ENCODE assay signal across 8 mouse cellular contexts in genomic region chr16:44254698-44255097, GRCm38 (mm10).
DNase-seq lines count a peak whose midpoint lies in the region; ATAC-seq and TF ChIP-seq lines count a peak whose summit lies in the region.

No protein-coding gene starts in this region.

- peak overlapping the region; percentile 53; the same call in 1 of the 2 replicates for H3K27ac ChIP-seq in lung, embryonic 15.5 days
- H3K27ac ChIP-seq in heart, postnatal 0 days (ENCODE audit: low read depth) = peak overlapping the region; percentile 58

- H3K4me3 ChIP-seq in lung, embryonic 15.5 days = no peak overlapping the region
- no peak overlapping the region for H3K4me3 ChIP-seq in heart, postnatal 0 days (ENCODE audit: low read depth, low read length)

- no peak for TF ChIP-seq CTCF in heart, postnatal 0 days (IDR thresholded peaks at IDR 0.05; ENCODE audit: low read depth)

- TF ChIP-seq EP300 in heart, postnatal 0 days (IDR thresholded peaks at IDR 0.05; ENCODE audit: low read depth) = no peak

- no peaks in the 10 kb centered on the region for H3K36me3 ChIP-seq in lung, embryonic 15.5 days
- H3K36me3 ChIP-seq in heart, postnatal 0 days (replicated peaks; ENCODE audit: control insufficient read depth, insufficient read depth, low read length) = no peaks in the 10 kb centered on the region

- H3K27me3 ChIP-seq in lung, embryonic 15.5 days = no peaks in the 10 kb centered on the region
- H3K27me3 ChIP-seq in heart, postnatal 0 days (ENCODE audit: control insufficient read depth, insufficient read depth, low read length) = no peaks in the 10 kb centered on the region

- DNase-seq in adrenal gland, postnatal 25 days = peak; percentile 34
- no peak for DNase-seq in adrenal gland, adult 18-20 months (ENCODE audit: low spot score in 2 of 2)
- DNase-seq in lung, adult 18-20 months = no peak
- peak; percentile 79 for DNase-seq in heart, postnatal 0 days (ENCODE audit: low spot score)
- DNase-seq in lung, postnatal 36 days = peak; percentile 12
- DNase-seq in natural killer cell, adult 2 months (ENCODE audit: low spot score in 2 of 2) = no peak

- H3K4me1 ChIP-seq in lung, embryonic 15.5 days = peaks cover 7% of the 10 kb centered on the region; the same call in 1 of the 2 replicates
- peaks cover 11% of the 10 kb centered on the region for H3K4me1 ChIP-seq in heart, postnatal 0 days (ENCODE audit: control insufficient read depth, insufficient read depth)

- peak; percentile 96 for ATAC-seq in lung, embryonic 15.5 days (ENCODE audit: borderline replicate concordance, extremely low read depth, low FRiP score, low TSS enrichment)
- peak; percentile 92 for ATAC-seq in heart, postnatal 0 days (ENCODE audit: insufficient read depth, low read depth)
- no peak for ATAC-seq in megakaryocyte, adult 5-6 weeks (ENCODE audit: poor library complexity, severe bottlenecking)

- H3K9ac ChIP-seq in lung, embryonic 15.5 days = no peak overlapping the region
- H3K9ac ChIP-seq in heart, postnatal 0 days (replicated peaks; ENCODE audit: low read depth, low read length) = no peak overlapping the region

- H3K9me3 ChIP-seq in lung, embryonic 15.5 days = no peaks in the 10 kb centered on the region
- no peaks in the 10 kb centered on the region for H3K9me3 ChIP-seq in heart, postnatal 0 days (replicated peaks; ENCODE audit: control insufficient read depth, low read length)

- H3K4me2 ChIP-seq in lung, embryonic 15.5 days = no peak overlapping the region
- no peak overlapping the region for H3K4me2 ChIP-seq in heart, postnatal 0 days (ENCODE audit: low read depth, low read length)

- 43% methylated on average over 7 of the region's 7 CpGs for WGBS in lung, embryonic 15.5 days
- 37% methylated on average over 7 of the region's 7 CpGs for WGBS in heart, postnatal 0 days

Comparison
In these comparisons a context has a peak if more than half of its experiments do, and no peak if none do; other contexts are left out.
1. DNase-seq: peak in adrenal gland, postnatal 25 days (single experiment), heart, postnatal 0 days (single experiment) and lung, postnatal 36 days (single experiment); none in adrenal gland, adult 18-20 months (0 of 2), lung, adult 18-20 months (0 of 2) and natural killer cell, adult 2 months (0 of 2).